Mouse (Mus musculus): ENCODE results near the gene Zfp334. TPM values are rescaled to one million over a fixed set of nuclear protein-coding genes. Genes with fewer than 3 reads are reported as not detected.

Gene Zfp334
- 7.9 and 13.9 TPM in 2 replicates for polyA plus RNA-seq (2014; fragmentation: Nextera tagmentation; extraction: Ambion mirVana)

DNA sequence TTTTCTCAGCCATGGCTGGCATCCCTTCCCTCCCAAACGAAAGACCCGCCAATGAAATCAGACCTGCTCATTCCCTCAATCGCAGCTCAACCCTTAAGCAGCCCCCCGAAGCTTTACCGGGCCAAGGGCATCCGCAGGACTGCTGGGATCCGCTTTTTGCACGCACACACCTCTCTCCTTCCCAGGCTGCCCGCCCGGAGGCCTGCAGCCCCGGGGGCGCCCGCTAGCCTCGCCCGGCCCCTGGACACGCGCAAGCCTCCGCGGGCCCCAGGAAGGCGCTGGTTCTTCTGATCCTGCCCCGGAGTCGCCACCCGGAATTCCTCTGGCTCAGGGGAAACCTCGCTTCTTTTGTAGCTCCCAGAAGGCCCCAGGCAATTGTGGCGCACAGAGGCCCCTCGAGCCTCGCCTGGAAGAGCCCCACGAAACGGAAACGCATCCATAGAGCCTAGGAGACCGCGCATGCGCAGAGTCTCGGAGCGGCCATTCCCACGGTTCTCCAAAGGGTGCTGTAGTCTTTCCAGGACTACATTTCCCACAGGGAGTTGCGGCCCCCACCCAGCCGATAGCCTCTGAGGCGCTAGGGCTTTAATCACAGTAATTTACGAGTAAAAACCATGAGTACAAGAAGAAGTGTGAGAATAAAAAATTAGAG lies at the start of gene Zfp334:
Gene Zfp334, minus strand, starts transcription at position 416 of the 652 bp plus-strand sequence.
- H3K27ac ChIP-seq (ENCODE audit: low read depth, low read length) = peak within 1 kb of the TSS; percentile 68
- no peaks in the 10 kb centered on the region for H3K9me3 ChIP-seq (ENCODE audit: control insufficient read depth, low read length)
- ATAC-seq (ENCODE audit: low FRiP score, low TSS enrichment) = peak; percentile 93
- WGBS = 0% methylated on average over 40 of the region's 40 CpGs
- peak within 1 kb of the TSS; percentile 76 for H3K4me3 ChIP-seq (ENCODE audit: low read length)
- no peaks in the 10 kb centered on the region for H3K4me1 ChIP-seq (ENCODE audit: control insufficient read depth, insufficient read depth, low read length)
- no peaks in the 10 kb centered on the region for H3K27me3 ChIP-seq (ENCODE audit: control insufficient read depth, insufficient read depth, low read length)
- H3K9ac ChIP-seq (ENCODE audit: low read depth, low read length) = peak within 1 kb of the TSS; percentile 90
- H3K4me2 ChIP-seq (replicated peaks; ENCODE audit: low read depth, low read length) = peak within 1 kb of the TSS; percentile 71
- H3K36me3 ChIP-seq (ENCODE audit: control insufficient read depth, insufficient read depth, low read length) = peaks cover 38% of the 10 kb centered on the region

DNA sequence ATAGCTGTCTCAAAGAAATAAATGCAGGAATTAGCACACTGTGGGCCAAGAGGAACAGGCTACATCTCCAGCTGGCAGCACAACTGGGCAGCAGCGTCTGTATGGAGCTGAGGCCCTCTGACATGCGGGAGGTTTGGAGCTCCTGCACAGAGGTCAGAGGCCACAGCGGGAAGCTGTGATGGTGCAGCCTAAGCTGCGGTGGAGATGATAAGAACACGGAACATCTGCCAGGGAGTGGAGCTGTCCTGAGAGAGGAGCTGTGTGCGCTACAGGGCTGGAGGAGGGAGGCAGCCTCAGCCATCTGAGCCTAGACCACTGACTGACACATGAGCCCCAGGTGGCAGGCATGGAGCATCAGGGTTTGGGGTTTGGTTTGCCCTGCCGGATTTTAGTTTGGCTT lies 40.6 kb upstream of the Zfp334 start:
- WGBS = 41% methylated on average over 7 of the region's 7 CpGs
- ATAC-seq (ENCODE audit: low FRiP score, low TSS enrichment) = no peak

DNA sequence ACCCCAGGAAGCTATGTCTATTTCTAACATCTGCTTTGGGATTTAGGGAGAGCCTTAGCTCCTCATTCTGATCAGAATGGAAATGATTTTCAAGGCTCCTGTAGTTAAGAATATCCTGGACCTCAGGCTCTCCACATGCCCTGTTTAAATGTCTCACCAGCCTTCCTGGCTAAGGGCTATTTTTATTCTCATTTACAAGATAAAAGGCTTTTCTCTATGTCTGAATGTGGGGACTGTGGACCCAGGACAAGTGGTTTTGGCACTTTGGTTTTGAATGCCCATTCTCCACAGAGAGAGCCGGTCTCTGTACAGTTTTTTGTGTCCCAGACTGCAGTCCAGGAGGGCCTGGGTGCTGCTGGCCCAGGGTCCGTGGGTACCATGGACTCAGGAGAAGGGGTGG lies 32.1 kb upstream of the Zfp334 start:
- ATAC-seq (ENCODE audit: low FRiP score, low TSS enrichment) = no peak

More for the DNA sequence above, 40.6 kb upstream of the Zfp334 start:
- Histone ChIP-seq H3K27ac (ENCODE audit: low read depth, low read length) (no peak overlapping the region), H3K4me3 (ENCODE audit: low read length) (no peak overlapping the region), H3K9ac (ENCODE audit: low read depth, low read length) (no peak overlapping the region), H3K36me3 (ENCODE audit: control insufficient read depth, insufficient read depth, low read length) (no peaks in the 10 kb centered on the region), H3K27me3 (ENCODE audit: control insufficient read depth, insufficient read depth, low read length) (no peaks in the 10 kb centered on the region), H3K9me3 (ENCODE audit: control insufficient read depth, low read length) (no peaks in the 10 kb centered on the region), H3K4me1 (ENCODE audit: control insufficient read depth, insufficient read depth, low read length) (no peaks in the 10 kb centered on the region), H3K4me2 (replicated peaks; ENCODE audit: low read depth, low read length) (no peak overlapping the region)

DNA sequence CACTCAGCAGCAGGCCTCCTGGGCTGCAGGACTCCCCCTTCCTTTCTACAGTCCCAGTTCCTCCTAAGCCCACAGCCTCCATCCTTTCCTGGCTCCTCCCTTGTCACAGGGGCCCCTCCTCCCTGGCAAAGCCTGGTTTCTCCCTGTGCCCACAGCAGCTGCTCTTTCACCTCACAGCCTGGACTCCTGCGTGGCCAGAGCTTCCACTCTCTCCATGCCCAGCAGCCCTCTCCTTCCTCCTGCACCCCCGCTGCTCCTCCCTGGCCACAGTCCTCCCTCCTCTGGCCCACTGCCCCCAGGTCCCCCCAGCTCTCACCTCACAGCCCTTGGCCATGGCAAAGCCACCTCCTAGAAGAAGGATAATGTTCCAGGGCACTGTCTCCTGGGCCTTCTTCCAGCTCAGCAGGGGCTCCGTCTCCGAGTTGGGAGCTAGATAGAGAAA lies 31.6 kb upstream of the Zfp334 start:
- Histone ChIP-seq H3K27ac (ENCODE audit: low read depth, low read length) (no peak overlapping the region), H3K36me3 (ENCODE audit: control insufficient read depth, insufficient read depth, low read length) (no peaks in the 10 kb centered on the region), H3K27me3 (ENCODE audit: control insufficient read depth, insufficient read depth, low read length) (no peaks in the 10 kb centered on the region), H3K9ac (ENCODE audit: low read depth, low read length) (no peak overlapping the region), H3K4me3 (ENCODE audit: low read length) (no peak overlapping the region), H3K9me3 (ENCODE audit: control insufficient read depth, low read length) (no peaks in the 10 kb centered on the region), H3K4me1 (ENCODE audit: control insufficient read depth, insufficient read depth, low read length) (0 out of 2 replicates have a peak, but pooled peaks cover 3% of the 10 kb centered on the region), H3K4me2 (replicated peaks; ENCODE audit: low read depth, low read length) (no peak overlapping the region)
- no peak for ATAC-seq (ENCODE audit: low FRiP score, low TSS enrichment)
- 77% methylated on average over 4 of the region's 4 CpGs for WGBS

More for the DNA sequence above, 32.1 kb upstream of the Zfp334 start:
- no peak overlapping the region for H3K27ac ChIP-seq (ENCODE audit: low read depth, low read length)
- no peaks in the 10 kb centered on the region for H3K9me3 ChIP-seq (ENCODE audit: control insufficient read depth, low read length)
- H3K4me2 ChIP-seq (replicated peaks; ENCODE audit: low read depth, low read length) = no peak overlapping the region
- no peak overlapping the region for H3K9ac ChIP-seq (ENCODE audit: low read depth, low read length)
- WGBS = 80% methylated on average over 2 of the region's 2 CpGs
- no peaks in the 10 kb centered on the region for H3K27me3 ChIP-seq (ENCODE audit: control insufficient read depth, insufficient read depth, low read length)
- no peak overlapping the region for H3K4me3 ChIP-seq (ENCODE audit: low read length)
- 0 out of 2 replicates have a peak, but pooled peaks cover 3% of the 10 kb centered on the region for H3K4me1 ChIP-seq (ENCODE audit: control insufficient read depth, insufficient read depth, low read length)
- no peaks in the 10 kb centered on the region for H3K36me3 ChIP-seq (ENCODE audit: control insufficient read depth, insufficient read depth, low read length)

DNA sequence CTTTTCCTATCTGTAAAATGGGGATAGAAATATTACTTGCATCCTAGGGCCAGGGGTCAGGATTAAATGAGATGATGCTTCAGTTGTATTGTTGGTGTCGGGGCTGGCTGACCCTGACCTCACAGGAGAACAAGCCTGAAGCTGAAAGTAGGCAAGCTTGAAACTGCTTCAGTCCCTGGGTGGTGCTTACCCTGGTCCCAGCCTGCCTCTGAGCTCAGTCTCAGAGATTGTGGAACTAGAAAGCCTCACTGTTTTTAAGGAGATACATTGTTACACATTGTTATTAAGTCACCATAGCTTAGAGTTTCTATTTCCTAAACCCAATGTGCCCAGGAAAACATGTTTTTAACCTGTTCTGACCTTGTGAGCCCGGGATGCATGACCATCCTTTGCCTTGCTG lies 30.5 kb upstream of the Zfp334 start:
- Histone ChIP-seq H3K4me3 (ENCODE audit: low read length) (no peak overlapping the region), H3K27ac (ENCODE audit: low read depth, low read length) (no peak overlapping the region), H3K4me1 (ENCODE audit: control insufficient read depth, insufficient read depth, low read length) (0 out of 2 replicates have a peak, but pooled peaks cover 3% of the 10 kb centered on the region), H3K9ac (ENCODE audit: low read depth, low read length) (no peak overlapping the region), H3K9me3 (ENCODE audit: control insufficient read depth, low read length) (no peaks in the 10 kb centered on the region), H3K36me3 (ENCODE audit: control insufficient read depth, insufficient read depth, low read length) (no peaks in the 10 kb centered on the region), H3K4me2 (replicated peaks; ENCODE audit: low read depth, low read length) (no peak overlapping the region), H3K27me3 (ENCODE audit: control insufficient read depth, insufficient read depth, low read length) (no peaks in the 10 kb centered on the region)
- WGBS = 83% methylated on average over 2 of the region's 2 CpGs
- ATAC-seq (ENCODE audit: low FRiP score, low TSS enrichment) = no peak

DNA sequence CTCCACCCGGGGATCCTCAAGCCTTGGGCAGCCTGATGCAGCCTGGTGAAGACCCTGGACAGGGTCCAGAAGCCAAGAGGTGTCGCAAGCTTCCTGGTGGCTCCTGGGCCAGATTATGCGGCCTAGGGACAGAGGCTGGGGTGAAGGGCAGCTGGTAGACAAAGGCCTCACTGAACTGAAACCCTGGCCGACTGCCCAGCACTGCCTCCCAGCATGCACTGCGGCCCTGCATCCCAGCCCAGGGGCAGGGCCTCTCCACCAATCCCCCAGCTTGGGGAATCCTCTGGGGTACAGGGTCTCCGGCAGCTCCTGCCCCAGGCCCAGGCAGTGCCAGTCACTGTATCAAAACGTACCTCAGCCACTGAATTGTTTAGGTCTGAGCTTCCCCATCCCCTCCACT lies 29.2 kb upstream of the Zfp334 start:
- ATAC-seq (ENCODE audit: low FRiP score, low TSS enrichment) = no peak
- H3K36me3 ChIP-seq (ENCODE audit: control insufficient read depth, insufficient read depth, low read length) = no peaks in the 10 kb centered on the region
- H3K4me1 ChIP-seq (ENCODE audit: control insufficient read depth, insufficient read depth, low read length) = 0 out of 2 replicates have a peak, but pooled peaks cover 3% of the 10 kb centered on the region
- 70% methylated on average over 7 of the region's 7 CpGs for WGBS
- no peak overlapping the region for H3K9ac ChIP-seq (ENCODE audit: low read depth, low read length)
- no peaks in the 10 kb centered on the region for H3K9me3 ChIP-seq (ENCODE audit: control insufficient read depth, low read length)
- no peak overlapping the region for H3K4me3 ChIP-seq (ENCODE audit: low read length)
- H3K27ac ChIP-seq (ENCODE audit: low read depth, low read length) = no peak overlapping the region
- H3K4me2 ChIP-seq (replicated peaks; ENCODE audit: low read depth, low read length) = no peak overlapping the region
- H3K27me3 ChIP-seq (ENCODE audit: control insufficient read depth, insufficient read depth, low read length) = no peaks in the 10 kb centered on the region

DNA sequence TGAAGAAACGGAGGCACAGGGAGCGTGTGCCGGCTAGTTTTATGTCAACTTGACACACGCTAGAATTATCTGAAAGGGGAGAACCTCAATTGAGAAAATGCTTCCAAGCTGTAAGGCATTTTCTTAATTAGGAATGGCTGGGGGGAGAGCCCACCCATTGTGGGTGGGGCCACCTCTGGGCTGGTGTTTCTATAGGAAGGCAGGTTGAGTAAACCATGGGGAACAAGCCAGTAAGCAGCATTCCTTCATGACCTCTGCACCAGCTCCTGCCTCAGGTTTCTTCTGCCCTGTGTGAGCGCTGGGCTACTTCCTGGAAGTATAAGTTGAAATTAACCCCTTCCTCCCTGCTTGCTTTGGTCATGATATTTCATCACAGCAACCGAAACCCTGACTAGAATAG lies 27.7 kb upstream of the Zfp334 start:
- no peak overlapping the region for H3K4me3 ChIP-seq (ENCODE audit: low read length)
- WGBS = 41% methylated on average over 6 of the region's 6 CpGs
- H3K36me3 ChIP-seq (ENCODE audit: control insufficient read depth, insufficient read depth, low read length) = no peaks in the 10 kb centered on the region
- H3K9ac ChIP-seq (ENCODE audit: low read depth, low read length) = no peak overlapping the region
- H3K27ac ChIP-seq (ENCODE audit: low read depth, low read length) = no peak overlapping the region
- H3K4me1 ChIP-seq (ENCODE audit: control insufficient read depth, insufficient read depth, low read length) = 0 out of 2 replicates have a peak, but pooled peaks cover 3% of the 10 kb centered on the region
- ATAC-seq (ENCODE audit: low FRiP score, low TSS enrichment) = no peak
- no peaks in the 10 kb centered on the region for H3K9me3 ChIP-seq (ENCODE audit: control insufficient read depth, low read length)
- H3K4me2 ChIP-seq (replicated peaks; ENCODE audit: low read depth, low read length) = no peak overlapping the region
- no peaks in the 10 kb centered on the region for H3K27me3 ChIP-seq (ENCODE audit: control insufficient read depth, insufficient read depth, low read length)

DNA sequence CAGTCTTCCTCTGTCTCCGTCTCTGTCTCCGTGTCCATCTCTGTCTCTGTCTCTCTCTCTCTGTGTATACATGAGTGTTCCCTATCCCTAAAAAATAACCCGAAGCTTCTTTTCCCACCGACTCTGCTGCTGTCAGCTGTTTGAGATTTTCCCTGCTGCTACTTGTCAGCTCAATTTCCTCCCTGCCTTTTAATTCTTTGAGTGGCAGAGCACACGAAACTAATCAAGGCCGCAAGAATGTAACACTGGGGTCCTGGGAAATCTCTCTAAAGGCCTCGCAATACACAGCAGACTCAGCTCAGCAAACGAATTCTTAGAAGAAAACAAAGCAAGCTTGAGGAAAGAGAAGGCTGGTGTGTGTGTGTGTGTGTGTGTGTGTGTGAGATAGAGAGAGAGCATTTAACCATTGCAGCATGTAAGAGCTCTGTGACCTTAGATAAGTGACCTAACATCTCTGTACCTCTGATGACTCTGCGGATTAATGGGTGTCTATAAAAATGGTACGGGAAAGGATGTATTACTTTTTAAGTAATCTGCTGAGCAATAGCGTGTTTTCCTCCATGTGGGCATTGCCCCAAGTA lies 27.2 kb upstream of the Zfp334 start:
- Histone ChIP-seq H3K4me2 (replicated peaks; ENCODE audit: low read depth, low read length) (no peak overlapping the region), H3K4me3 (ENCODE audit: low read length) (no peak overlapping the region), H3K36me3 (ENCODE audit: control insufficient read depth, insufficient read depth, low read length) (no peaks in the 10 kb centered on the region), H3K27ac (ENCODE audit: low read depth, low read length) (no peak overlapping the region), H3K9ac (ENCODE audit: low read depth, low read length) (no peak overlapping the region), H3K9me3 (ENCODE audit: control insufficient read depth, low read length) (no peaks in the 10 kb centered on the region), H3K27me3 (ENCODE audit: control insufficient read depth, insufficient read depth, low read length) (no peaks in the 10 kb centered on the region), H3K4me1 (ENCODE audit: control insufficient read depth, insufficient read depth, low read length) (0 out of 2 replicates have a peak, but pooled peaks cover 3% of the 10 kb centered on the region)
- WGBS = 60% methylated on average over 11 of the region's 11 CpGs
- ATAC-seq (ENCODE audit: low FRiP score, low TSS enrichment) = no peak

DNA sequence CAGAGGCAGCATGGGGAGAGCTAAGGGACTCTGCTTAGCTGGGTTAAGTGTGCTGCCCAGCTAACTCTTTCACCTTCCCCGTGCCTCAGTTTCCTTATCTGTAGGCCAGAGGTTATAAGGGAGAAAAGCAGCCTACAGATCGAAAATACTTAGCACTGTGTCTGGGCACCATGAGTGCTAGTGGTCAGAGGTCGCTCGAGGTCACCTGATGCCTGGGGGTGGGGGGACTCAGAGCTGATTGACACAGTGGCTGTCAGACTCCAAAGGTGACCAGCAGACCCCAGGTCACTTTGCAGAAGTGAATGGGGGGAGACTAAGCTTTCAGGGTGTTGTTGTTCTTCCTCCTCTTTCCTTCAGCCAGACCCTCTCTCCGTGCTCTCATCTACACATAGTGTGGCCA lies 26.3 kb upstream of the Zfp334 start:
- 70% methylated on average over 5 of the region's 5 CpGs for whole genome bisulfite sequencing
- Histone ChIP-seq H3K4me1 (ENCODE audit: control insufficient read depth, insufficient read depth, low read length) (0 out of 2 replicates have a peak, but pooled peaks cover 3% of the 10 kb centered on the region), H3K4me3 (ENCODE audit: low read length) (no peak overlapping the region), H3K9me3 (ENCODE audit: control insufficient read depth, low read length) (no peaks in the 10 kb centered on the region), H3K9ac (ENCODE audit: low read depth, low read length) (no peak overlapping the region), H3K27ac (ENCODE audit: low read depth, low read length) (no peak overlapping the region), H3K36me3 (ENCODE audit: control insufficient read depth, insufficient read depth, low read length) (no peaks in the 10 kb centered on the region), H3K27me3 (ENCODE audit: control insufficient read depth, insufficient read depth, low read length) (no peaks in the 10 kb centered on the region), H3K4me2 (replicated peaks; ENCODE audit: low read depth, low read length) (no peak overlapping the region)
- ATAC-seq (ENCODE audit: low FRiP score, low TSS enrichment) = no peak

Data from kidney, embryonic 14.5 days (tissue).